Mouse (Mus musculus) heart, postnatal 10 days (tissue): ENCODE measurements around the gene Lemd1. TPM values are rescaled to one million over a fixed set of nuclear protein-coding genes. Genes with fewer than 3 reads are reported as not detected.
"Not testable (repeated sequence)": the region's sequence is repeated elsewhere in the genome, so short reads cannot be mapped to it uniquely, and the experiment has no call there.

Experiments used
- DNase-seq, 2 experiments: peaks; one replicate each; pipeline ENCODE4 v3.0.0; 2021
- intact Hi-C: fragments of 180-260 bp; cut with DNase I; formaldehyde crosslinking; loops from one replicate; pipeline ENCODE4 v1.15.1; 2025
- total RNA-seq, 2 experiments: library from RNA; stranded (reverse); gene quantifications; 2 replicates each; pipeline ENCODE4 v1.2.3; 2021

The Lemd1 gene
- total RNA-seq, 2 experiments from 2014 or later: not detected

DNA sequence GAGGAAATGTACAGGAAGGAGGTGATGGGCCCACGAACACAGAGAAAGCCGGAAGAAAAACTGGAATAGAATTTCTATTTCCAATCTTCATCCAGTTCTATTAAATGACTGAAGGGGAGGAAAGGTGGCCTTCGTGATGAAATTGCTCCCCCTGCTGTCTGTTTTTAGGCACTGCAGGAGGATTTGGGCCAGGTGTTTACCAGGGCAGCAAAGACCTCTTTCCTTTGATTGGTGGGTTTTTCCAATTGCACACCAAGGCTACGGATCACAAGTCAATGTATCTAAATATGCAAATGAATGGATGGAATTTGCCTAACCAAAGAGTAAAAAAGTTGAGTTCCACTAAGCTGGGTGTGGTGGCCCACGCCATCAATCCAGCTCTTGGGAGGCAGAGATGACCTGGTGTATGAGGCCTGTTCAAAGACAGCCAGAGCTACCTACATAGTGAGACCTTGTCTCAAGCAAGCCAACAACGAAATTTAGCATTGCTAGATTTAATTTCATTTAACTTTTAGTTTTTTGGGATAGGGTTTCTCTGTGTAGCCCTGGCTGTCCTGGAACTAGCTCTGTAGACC lies 46.4 kb downstream of the Lemd1 start:
- peak; percentile 65 to 85 for DNase-seq
- intact Hi-C loops: loop anchor here (1.0 to 5.0 kb wide), 4 partner anchors 25 to 120 kb away; no protein-coding TSS in a partner anchor

DNA sequence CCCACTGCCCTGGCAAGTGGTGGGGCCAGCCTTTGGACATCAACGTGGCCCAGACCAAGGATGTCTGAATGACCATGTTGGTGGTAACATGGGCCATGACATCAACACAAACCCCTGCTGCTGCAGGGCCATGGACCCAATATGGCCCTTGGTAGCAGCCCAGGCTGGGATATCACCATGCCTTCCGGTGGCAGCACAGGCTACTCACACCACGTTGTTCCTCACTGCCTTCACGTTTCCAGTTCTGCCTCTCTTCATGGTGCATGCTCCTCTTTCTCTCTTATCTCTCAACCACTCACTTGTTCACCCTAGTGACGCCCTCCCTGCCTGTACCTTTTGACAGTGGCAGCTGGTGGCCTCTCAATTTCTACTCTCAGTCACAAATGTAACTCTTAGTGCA lies 53.8 kb downstream of the Lemd1 start:
- intact Hi-C loops: no loop called here

DNA sequence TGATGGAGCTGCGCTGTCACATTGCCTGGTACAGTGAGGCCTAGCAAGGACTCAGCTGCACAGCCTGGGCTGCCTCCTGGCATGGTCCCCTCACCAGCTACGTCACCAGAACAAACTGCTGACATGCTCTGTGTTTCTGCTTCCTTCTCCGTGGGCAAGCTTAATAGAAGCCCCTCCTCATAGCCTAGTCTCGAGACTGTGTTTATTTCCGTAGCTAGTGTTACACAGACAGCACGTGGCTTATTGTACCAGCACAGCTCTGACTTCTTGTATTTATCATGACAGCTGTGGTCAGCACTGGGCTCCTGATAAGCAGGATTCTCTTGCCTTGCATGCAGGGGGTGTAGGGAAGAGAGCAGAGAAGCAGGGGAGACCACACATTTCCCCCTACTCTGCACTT lies 54.9 kb downstream of the Lemd1 start:
- intact Hi-C loops: no loop called here
- peak; percentile 12 to 33 for DNase-seq

More for the DNA sequence above, 53.8 kb downstream of the Lemd1 start:
- no peak for DNase-seq

DNA sequence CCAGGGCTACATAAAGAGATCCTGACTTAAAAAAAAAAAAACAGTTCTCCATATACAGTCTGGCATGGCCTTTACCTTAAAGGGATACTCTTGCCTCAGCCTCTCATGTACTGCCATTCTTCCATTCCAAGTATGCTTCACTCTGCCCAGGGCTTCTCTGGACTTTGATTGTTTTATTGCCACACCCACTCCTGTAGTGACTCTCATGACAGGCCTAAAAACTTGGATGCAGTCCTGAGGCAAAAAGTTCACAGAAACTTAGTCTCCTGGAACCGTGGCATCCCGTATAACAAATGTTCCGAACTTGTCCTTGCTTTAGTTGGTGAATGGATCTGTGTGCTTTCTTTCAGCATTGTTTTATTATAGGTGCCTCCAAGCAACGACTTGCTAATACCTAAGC lies 55.4 kb downstream of the Lemd1 start:
- intact Hi-C loops: no loop called here
- no peak for DNase-seq

DNA sequence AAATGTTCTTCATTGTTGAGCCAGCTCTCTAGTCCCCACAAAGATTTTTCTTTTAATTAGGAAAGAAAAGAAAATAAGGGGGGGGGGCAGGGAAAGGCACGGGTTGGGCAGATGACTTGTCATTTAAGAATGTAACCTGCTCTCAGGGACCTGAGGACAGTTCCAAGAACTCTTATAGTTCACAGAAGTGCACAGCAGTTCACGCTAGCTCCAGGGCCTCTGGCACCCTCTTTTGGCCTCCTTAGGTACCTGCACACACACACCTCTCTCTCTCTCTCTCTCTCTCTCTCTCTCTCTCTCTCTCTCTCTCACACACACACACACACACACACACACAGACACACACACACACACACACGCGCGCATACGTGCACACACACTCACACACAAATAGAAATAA lies 63.2 kb downstream of the Lemd1 start:
- intact Hi-C loops: no loop called here
- DNase-seq: no peak

DNA sequence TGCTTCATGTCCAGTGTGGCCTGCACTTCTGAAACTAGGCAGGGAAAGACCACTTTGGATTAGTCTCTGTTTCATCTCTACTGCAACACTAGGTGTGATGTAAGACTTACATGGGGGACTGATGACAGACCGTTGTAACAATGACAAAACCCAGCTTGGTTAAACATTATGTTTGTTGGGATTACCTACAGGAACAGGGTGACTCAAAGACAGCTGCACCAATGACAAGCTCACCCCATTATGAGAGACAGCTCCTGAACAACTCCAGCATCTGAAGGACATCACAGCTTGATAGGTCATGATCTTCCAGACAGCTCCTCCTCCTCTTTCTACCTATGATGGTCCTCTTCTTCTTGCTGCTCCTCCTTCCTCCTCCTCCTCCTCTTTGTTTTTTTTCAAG lies 69.1 kb downstream of the Lemd1 start:
- DNase-seq: no peak
- intact Hi-C loops: no loop called here

DNA sequence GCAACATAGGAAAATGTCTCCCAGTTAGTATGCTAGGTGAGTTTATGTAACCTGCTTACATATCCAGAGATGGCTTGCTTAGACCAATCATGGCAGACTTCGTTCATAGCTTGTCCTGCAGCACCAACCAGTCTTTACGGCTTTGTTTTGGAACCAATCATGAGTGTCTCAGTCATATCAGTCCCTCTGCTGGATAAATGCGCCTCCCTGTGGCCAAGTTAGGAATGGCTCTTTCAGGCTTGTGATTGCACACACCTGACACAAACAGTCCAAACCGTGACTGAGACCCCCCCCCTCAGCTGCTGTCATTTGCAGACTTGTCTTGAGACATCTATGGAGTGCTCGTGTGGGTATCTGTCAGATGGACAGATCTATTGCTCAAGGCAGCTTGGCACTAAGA lies 69.8 kb downstream of the Lemd1 start:
- DNase-seq: peak in 1 of 2 experiments; percentile 13
- intact Hi-C loops: no loop called here

DNA sequence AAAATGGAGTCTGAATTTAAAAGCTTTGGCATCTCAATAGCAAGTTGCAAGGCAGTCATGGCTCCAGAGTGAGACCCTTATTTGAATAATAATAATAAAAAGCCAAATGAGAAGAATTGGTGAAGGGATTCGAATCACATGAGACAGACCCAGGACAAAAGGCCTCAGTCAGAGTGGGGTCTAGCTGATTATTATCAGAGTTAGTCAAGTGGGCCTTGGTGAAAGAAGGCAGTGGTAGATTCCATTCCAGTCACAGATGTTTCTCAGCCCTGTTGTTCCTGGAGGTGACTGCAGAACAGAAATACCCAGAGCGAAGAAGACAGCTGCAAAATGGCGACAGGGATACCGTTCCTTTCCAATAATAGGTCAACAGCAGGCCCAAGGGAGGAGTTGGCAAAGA lies 72.4 kb downstream of the Lemd1 start:
- intact Hi-C loops: no loop called here
- DNase-seq: no peak

DNA sequence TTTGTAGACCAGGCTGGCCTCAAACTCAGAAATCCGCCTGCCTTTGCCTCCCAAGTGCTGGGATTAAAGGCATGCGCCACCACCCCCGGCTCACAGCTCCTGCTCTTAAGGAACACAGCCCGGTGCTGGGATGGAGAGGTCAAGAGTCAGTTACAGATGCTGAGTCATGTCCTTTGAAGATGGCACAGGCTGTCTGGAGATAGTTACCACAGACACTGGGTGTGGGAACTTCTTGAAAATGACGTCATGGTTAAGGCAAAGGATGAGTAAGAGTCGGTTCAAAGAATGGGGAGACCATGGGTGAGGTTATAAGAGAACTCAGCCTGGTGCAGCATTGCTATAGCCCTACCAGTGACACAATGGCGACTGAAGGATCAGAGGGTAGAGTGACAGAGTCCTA lies 73.3 kb downstream of the Lemd1 start:
- intact Hi-C loops: no loop called here
- no peak for DNase-seq

DNA sequence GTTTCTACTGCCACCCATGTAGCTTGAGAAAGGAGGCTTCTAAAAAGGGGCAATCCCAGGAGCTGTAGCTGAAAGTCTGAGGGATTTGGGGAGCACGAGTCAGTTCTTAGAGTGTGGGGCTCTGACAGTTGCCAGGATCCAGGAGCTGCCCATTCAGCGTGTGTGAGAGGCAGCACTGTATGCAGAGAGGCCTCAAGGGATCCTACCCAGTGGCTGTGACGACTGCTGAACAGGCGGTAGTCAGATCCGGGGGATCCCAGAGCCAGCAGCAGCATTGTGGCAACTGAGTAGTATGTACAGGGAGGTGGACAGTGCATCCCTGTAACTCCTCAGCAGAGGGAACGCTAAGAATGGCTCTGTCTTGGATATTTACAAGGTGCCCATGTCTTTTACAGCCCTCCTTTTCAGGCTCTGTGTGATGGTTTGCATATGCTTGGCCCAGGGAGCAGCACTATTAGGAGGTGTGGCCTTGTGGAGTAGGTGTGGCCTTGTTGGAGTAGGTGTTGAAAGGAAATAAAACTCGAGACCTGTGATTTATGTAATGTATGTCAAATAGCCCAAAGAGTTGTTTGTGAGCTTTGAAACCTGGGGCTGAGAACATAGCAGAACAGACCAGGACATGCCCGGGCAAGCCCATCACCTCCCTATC lies 74.1 kb downstream of the Lemd1 start:
- intact Hi-C loops: no loop called here
- no peak for DNase-seq

DNA sequence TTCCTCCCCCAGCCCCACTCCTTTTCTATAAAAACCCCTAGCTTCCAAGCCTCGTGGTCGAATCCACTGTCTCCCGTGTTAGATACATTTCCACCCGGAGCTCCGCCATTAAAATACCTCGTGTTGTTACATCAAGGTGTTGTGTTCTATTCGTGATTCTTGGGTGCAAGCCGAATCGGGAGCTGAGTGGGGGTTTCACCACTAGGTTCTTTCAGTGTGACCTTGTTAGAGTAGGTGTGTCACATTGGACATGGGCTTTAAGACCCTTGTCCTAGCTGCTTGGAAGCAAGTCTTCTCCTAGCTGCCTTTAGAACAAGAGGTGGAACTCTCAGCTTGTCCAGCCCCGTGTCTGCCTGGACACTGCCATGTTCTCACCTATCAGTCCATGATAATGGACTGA lies 74.7 kb downstream of the Lemd1 start:
- DNase-seq: no peak
- intact Hi-C loops: no loop called here

DNA sequence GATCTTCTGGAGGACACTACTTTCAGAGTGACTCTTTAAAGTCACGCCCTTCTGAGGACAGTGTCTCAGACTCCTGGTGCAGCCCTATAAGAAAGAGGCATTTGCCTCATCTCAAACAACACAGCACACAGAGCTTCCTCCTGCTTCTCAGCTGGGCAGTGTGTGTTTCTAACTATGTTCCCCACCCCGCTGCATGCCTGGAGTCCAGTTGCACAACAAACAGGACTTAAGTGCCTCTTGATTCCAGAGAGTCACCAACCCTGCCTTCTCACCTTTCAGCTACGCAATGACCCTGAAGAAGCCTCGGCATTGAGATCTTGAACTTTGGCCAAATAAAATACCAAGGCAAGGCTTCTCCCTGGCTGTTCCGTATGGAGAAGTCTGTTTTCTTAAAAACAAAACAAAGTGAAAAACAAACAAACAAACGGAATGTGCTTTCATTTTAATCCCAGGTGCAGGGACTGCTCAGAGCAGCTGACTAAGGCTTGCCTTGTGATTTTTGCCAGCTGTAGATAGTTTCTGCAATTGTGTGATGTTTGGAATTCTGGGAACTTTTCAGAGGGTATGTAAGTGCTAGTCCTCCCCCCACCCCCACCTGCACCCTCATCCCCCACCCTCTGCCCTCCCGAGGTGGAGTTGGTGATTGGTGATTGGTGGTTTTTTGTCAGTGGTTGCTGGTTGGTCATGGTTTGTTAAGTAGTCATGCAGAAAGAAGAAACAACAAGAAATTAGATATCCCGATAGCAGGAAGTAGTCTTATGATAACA lies 75.7 kb downstream of the Lemd1 start:
- intact Hi-C loops: no loop called here
- DNase-seq: no peak

DNA sequence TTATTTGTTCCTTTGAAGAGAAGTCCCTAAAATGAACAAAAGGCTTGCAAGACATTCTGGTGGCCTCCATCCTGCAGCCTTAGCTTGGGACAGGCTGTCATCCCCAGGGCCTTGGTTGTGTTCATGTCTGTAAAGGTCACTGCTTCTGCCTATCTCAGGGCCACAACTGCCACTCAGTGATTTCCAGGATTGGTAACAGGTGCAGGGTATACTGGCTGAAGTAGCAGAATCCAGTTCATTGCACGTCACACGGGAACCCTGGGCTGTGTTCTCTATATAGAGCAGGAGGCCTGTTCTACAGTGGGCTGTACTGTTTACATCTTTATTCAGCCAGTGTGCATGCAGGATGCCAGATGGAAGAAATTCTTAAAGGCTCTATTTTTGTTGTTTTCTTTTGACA lies 76.7 kb downstream of the Lemd1 start:
- intact Hi-C loops: no loop called here
- no peak for DNase-seq

DNA sequence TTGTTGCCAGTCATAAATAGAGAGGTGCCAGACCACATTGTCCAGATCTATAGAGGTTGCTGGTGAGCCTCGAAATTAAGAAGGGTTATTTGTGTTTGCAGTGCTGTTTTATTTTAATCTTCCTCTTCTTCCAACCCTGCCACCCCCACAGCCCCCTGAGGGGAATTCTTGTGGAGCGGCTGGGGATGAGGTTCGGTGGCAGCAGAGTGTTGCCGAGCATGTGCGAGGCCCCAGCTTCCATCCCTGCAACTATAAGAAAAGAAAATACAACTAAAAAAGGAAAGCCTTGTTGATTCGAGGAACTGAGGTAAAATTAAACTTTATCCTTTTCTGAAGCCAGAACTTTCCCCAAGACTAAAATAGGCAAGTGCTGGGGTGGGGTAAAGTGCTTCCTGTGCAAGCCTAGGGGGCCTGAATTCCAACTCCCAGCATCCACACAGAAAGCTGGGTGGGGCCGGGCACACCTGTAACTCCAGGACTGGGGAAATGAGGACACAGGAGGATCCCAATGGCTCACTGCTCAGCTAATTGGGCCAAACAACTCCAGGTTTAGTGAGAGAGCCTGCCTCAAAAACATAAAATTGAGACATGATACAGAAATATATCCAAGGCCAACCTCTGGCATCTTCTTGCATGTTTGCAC lies 77.3 kb downstream of the Lemd1 start:
- DNase-seq: no peak
- intact Hi-C loops: no loop called here

DNA sequence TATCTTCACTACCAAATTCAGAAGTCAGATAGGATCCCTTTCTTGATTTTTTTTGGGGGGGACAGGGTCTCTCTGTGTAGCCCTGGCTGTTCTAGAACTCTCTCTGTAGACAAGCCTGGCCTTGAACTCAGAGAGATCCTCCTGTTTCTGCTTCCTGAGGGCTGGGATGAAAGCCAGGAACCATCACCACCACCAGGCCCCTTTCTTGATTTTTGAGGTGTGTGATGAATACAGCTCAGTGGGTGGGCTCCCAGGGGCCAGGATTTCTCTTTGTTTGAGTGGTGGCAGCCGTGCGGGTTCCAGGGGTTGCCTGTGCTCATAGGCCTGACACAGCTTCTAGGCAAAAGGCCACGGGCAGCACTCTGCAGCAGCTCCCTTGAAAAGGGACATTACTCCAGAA lies 80.0 kb downstream of the Lemd1 start:
- DNase-seq: no peak

DNA sequence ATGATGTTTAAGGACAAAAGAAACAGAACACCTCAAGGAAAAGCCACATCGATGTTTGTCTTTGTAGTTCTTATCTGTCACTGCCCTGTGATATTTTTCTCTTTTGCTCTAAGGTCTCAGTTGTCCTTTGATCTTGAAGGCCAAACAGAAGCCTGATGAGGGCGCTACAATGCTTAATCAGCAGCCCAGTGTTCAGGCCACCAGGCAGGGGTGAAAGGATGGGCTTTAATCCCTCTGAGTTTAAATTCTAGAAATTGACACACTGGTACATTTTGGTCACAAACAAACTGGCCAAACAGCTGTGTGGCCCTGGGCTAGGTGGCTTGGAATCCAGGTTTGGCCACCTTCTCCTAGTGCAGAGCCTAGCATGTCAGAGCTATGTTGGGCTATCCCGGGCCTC lies 85.5 kb downstream of the Lemd1 start:
- intact Hi-C loops: no loop called here
- DNase-seq: no peak

More for the DNA sequence above, 80.0 kb downstream of the Lemd1 start:
- intact Hi-C loops: no loop called here

DNA sequence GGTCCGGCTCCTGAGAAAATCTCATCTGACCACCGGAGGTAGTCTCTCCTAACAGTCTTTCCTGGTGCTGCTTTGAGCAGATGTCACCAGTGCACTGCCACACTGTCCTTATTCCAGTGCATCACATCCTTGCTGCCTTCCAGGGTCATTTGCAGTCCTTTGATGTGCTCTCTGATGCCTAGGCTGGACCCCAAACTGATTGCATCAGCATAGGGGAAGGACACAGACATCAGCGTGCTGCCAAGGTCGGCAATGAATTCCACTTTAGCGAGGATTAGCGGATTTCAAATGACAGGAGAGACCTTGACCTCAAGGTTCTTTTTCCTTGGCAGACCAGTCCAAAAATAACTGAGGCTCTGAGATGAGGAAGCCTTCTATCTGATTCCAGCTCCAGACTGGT lies 85.9 kb downstream of the Lemd1 start:
- DNase-seq: no peak
- intact Hi-C loops: no loop called here

DNA sequence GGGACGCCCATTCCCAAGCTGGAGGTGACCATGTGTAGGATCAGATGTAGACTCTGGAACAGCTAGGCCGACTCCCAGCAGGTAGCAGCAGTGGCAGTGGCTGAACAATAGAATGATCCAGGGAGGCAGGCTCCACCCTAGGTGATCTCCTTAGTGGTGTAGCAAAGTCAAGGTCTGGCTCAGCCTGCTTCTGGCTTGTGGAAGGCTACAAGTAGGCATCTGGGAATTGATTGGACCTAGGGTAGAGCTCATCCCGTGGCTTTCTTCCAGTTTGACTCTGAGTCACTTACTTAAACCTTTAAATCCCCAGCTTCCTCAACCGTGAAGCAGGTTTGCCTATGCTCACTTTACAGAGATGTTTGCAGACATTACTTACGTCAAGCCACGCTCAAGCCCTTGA lies 89.4 kb downstream of the Lemd1 start:
- DNase-seq, intact Hi-C loops: not testable (repeated sequence)

DNA sequence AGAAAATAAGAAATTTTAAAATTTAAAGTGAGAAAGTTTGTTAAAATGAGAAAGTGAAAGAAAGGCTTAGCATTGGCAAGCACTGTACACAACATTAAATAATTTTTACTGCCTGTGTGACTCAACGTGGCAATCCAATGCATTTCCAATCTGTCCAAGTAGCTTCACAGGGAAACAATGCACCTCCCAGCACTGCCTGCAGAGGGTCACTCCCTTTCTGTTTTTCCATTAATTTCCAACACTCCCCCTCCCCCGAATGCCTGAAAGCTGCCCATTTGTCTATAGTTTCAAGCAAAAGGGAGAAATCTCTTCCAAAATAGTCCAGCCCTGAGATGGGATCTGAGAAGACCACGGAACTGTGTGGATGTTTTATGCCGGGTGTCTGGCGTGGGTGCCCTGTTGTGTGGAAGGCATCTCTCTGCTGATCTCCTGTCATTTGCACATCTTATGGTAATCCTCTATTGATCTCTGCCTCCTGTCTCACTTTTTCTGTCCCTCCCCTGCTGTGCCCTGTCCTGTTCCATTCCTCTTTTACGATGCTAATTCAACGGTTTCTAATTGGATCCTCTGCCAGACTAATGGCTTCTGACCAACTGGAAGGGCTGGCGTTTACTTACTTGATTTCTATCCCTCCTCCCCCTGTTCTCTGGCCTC lies 90.4 kb downstream of the Lemd1 start:
- no peak for DNase-seq
- intact Hi-C loops: no loop called here

DNA sequence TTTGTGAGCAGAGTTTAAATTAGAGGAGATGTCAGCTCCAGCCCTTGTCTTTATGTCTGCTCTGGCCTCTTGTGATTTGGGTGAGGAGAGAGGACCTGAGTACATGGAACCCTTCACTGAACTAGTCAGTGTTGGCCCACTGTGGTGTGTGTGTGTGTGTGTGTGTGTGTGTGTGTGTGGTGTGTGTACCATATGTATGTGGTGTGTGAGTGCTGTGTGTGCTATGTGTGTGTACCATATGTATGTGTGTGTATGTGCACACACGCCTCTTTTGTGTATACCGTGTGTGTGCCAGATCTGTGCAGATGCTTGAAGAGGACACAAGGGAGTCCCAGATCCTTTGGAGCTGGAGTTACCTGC lies 90.9 kb downstream of the Lemd1 start:
- no peak for DNase-seq
- intact Hi-C loops: no loop called here

DNA sequence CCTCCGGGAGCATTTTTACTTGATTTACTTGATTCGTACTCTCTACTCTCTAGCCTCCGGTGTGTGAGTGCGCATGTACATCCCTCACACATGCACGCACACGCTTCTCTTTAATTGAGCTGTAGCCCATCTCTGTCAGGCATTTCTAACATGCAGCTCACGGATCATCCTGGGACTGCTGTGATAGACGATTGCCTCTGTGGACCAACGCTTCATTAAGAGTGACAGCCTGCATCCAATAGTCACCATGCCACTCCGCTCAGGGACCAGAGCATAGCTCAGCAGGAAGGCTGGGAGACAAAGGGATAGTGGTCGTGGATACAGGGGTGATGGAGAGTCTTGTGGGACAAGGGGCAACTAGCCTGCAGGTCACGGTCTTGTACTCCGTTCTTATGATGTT lies 91.8 kb downstream of the Lemd1 start:
- intact Hi-C loops: no loop called here
- no peak for DNase-seq
